Mouse (Mus musculus): Measurements from ENCODE around the gene Arap2. TPM values are rescaled to one million over a fixed set of nuclear protein-coding genes. Genes with fewer than 3 reads are reported as not detected.

Arap2 gene
- polyA plus RNA-seq, 1 experiment from 2014 or later: 2.1 TPM

- no peaks in the 10 kb centered on the region for H3K27me3 ChIP-seq
- no peak overlapping the region for H3K4me3 ChIP-seq (replicated peaks)
- no peaks in the 10 kb centered on the region for H3K36me3 ChIP-seq (replicated peaks)
- no peaks in the 10 kb centered on the region for H3K4me1 ChIP-seq
- WGBS: 82% methylated on average over 4 of the region's 4 CpGs
- no peak overlapping the region for H3K27ac ChIP-seq
- H3K9me3 ChIP-seq: no peaks in the 10 kb centered on the region
- no peak overlapping the region for H3K4me2 ChIP-seq
- H3K9ac ChIP-seq: no peak overlapping the region
- no peak for ATAC-seq (ENCODE audit: low FRiP score)
These were observed 101.1 kb downstream of the Arap2 start for GRCm38 (mm10) chr5:62664847-62665246.

DNA sequence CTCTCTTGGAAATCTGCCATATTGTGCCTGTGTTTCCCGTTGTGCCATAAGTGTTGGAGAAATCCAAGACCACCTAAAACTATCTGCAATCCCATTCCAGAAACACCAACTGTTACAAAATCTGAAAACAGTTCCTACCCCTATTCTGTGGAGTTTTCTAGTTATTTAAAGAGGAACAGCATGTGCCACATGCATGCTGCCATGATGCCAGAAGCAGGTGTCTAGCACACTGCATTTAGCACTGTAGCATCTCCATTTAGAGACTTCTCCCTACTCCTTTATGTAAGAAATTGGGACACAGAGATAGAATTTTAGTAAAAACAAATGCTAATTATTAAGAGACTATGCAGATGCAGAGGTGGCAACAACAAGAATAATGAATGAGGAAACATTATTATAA, 102.8 kb downstream of the Arap2 start:
- no peaks in the 10 kb centered on the region for H3K4me1 ChIP-seq
- no peak overlapping the region for H3K4me3 ChIP-seq (replicated peaks)
- H3K9me3 ChIP-seq: no peaks in the 10 kb centered on the region
- 85% methylated on average over 1 of the region's 1 CpGs for whole genome bisulfite sequencing
- ATAC-seq (ENCODE audit: low FRiP score): no peak
- H3K36me3 ChIP-seq (replicated peaks): no peaks in the 10 kb centered on the region
- H3K4me2 ChIP-seq: no peak overlapping the region
- no peaks in the 10 kb centered on the region for H3K27me3 ChIP-seq
- no peak overlapping the region for H3K9ac ChIP-seq
- no peak overlapping the region for H3K27ac ChIP-seq

DNA sequence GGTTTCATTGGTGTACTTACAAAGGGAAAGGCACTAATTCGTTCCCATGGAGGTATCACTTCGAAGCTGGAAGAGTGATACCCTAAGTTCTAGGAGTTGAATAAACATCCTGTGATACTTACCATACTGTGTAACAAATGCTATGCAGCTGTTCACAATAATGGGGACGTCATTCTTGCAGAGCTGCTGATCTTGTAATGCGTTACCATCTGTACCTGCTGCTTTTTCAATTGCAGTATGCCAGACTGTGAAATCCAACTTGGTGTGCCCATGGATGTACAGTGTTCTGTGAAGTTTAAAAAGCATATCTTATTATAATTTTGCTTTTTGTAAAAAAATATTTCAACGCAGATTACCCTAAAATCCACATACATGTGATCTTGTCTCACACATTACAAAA, 112.0 kb downstream of the Arap2 start:
- no peak overlapping the region for H3K4me2 ChIP-seq
- WGBS: 78% methylated on average over 5 of the region's 5 CpGs
- no peaks in the 10 kb centered on the region for H3K27me3 ChIP-seq
- H3K27ac ChIP-seq: no peak overlapping the region
- no peak overlapping the region for H3K9ac ChIP-seq
- H3K9me3 ChIP-seq: no peaks in the 10 kb centered on the region
- H3K4me1 ChIP-seq: no peaks in the 10 kb centered on the region
- no peak for ATAC-seq (ENCODE audit: low FRiP score)
- H3K36me3 ChIP-seq (replicated peaks): no peaks in the 10 kb centered on the region
- no peak overlapping the region for H3K4me3 ChIP-seq (replicated peaks)

- WGBS: 82% methylated on average over 4 of the region's 4 CpGs
These were observed 123.6 kb downstream of the Arap2 start for GRCm38 (mm10) chr5:62642330-62642729.

DNA sequence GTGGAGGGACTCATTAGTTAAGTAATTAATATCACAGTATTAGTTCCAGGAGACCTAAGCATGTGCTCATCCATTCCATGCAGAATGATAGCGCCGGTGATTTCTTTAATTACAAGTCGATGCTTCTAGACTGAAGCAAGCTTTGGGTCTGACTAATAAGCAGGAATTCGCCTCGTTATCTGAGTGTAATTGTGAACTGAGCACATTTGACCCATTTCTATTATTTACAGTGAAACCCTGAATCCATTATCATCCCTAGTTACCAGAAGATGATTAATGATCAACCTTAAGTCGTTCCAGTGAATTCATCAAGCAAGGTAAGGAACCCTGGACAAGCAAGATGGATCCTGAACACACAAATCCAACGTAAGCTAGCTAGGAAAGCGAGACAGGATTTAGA, 125.5 kb downstream of the Arap2 start:
- no peaks in the 10 kb centered on the region for H3K27me3 ChIP-seq

More at GRCm38 (mm10) chr5:62642330-62642729, 123.6 kb downstream of the Arap2 start:
- H3K9me3 ChIP-seq: no peaks in the 10 kb centered on the region
- ATAC-seq (ENCODE audit: low FRiP score): no peak
- no peaks in the 10 kb centered on the region for H3K27me3 ChIP-seq
- H3K4me2 ChIP-seq: no peak overlapping the region
- no peaks in the 10 kb centered on the region for H3K36me3 ChIP-seq (replicated peaks)
- H3K9ac ChIP-seq: no peak overlapping the region
- H3K4me3 ChIP-seq (replicated peaks): no peak overlapping the region
- H3K4me1 ChIP-seq: no peaks in the 10 kb centered on the region
- H3K27ac ChIP-seq: no peak overlapping the region

DNA sequence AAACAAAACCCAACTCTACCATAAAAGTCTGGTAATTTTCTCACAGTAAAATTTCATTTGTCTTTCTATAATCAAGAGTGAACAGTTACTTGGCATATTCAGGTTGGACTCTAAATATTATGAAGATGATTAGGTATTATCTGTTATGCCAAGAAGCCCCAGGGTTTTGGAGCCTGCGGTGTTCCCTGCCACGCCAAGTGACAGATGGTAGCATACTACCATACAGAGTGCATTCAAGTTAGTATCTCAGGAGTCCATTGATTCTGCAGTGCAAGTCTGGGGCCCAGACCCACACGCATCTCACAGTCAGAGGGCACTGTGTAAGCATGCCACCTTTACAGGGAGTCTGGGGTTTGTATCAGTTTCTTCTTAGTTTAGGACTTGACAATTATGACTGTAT, 129.6 kb downstream of the Arap2 start:
- H3K27me3 ChIP-seq: no peaks in the 10 kb centered on the region
- H3K9me3 ChIP-seq: no peaks in the 10 kb centered on the region
- H3K4me3 ChIP-seq (replicated peaks): no peak overlapping the region
- H3K4me1 ChIP-seq: no peaks in the 10 kb centered on the region
- H3K4me2 ChIP-seq: no peak overlapping the region
- ATAC-seq (ENCODE audit: low FRiP score): no peak
- H3K27ac ChIP-seq: no peak overlapping the region
- no peaks in the 10 kb centered on the region for H3K36me3 ChIP-seq (replicated peaks)
- H3K9ac ChIP-seq: no peak overlapping the region
- 84% methylated on average over 3 of the region's 3 CpGs for WGBS

More for the DNA sequence above, 125.5 kb downstream of the Arap2 start:
- H3K4me1 ChIP-seq: no peaks in the 10 kb centered on the region
- H3K27ac ChIP-seq: no peak overlapping the region
- no peak overlapping the region for H3K4me3 ChIP-seq (replicated peaks)
- H3K9ac ChIP-seq: no peak overlapping the region
- no peaks in the 10 kb centered on the region for H3K9me3 ChIP-seq
- WGBS: 52% methylated on average over 8 of the region's 8 CpGs
- H3K36me3 ChIP-seq (replicated peaks): no peaks in the 10 kb centered on the region
- H3K4me2 ChIP-seq: no peak overlapping the region
- no peak for ATAC-seq (ENCODE audit: low FRiP score)

DNA sequence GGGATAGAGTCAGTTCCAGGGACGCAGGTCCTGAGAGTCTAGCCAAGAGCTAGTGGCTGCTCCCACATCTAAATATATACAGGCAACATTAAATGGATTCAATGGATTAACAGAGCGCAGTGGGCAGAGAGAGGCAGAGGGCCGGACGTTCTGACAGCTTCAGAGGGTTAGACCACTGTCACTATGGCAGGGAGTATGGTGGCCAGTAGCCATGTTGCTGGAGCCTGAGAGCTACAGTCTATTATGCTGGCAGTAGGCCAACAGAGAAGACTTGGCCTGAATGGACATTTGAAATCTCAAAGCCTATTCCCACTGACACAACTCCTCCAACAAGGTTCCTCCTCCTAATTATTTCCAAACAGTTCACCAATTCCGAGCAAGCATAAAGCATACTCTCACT, 137.1 kb downstream of the Arap2 start:
- no peak overlapping the region for H3K9ac ChIP-seq
- H3K27ac ChIP-seq: no peak overlapping the region
- no peak for ATAC-seq (ENCODE audit: low FRiP score)
- H3K27me3 ChIP-seq: no peaks in the 10 kb centered on the region
- H3K4me2 ChIP-seq: no peak overlapping the region
- H3K36me3 ChIP-seq (replicated peaks): no peaks in the 10 kb centered on the region
- WGBS: 89% methylated on average over 5 of the region's 5 CpGs
- no peaks in the 10 kb centered on the region for H3K4me1 ChIP-seq
- no peak overlapping the region for H3K4me3 ChIP-seq (replicated peaks)
- no peaks in the 10 kb centered on the region for H3K9me3 ChIP-seq

DNA sequence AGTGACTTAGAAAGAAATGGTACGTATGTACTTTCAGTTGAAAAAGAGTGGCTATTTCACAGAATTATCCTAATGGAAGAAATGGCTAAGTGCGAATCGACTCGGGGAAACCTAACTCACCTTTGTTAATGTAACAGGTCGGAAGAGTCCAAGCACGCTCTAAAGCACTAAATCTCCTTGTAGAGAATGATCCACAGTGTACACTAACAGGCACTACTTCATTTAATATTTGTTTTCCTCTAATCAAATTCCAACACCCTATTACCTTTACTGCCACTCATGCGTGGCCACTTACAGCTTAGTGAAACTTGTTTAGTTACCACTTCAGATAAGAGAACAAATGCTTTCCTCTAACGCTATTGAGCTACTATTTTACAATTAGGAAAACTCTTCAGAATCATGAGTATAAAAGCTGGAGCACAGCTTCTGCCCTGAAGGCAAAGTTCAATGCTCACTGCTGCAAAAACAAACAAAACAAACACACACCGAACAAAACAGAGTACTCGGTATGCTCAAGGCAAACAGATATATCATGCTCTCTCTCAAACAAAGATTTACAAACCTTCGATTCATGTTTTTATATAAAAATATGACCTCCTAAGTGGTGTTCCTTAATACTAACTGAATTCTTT, 143.0 kb downstream of the Arap2 start:
- ATAC-seq (ENCODE audit: low FRiP score): no peak
- Histone ChIP-seq H3K9me3 (no peaks in the 10 kb centered on the region), H3K27ac (no peak overlapping the region), H3K4me1 (no peaks in the 10 kb centered on the region), H3K36me3 (replicated peaks) (no peaks in the 10 kb centered on the region), H3K9ac (no peak overlapping the region), H3K4me2 (no peak overlapping the region), H3K4me3 (replicated peaks) (no peak overlapping the region), H3K27me3 (no peaks in the 10 kb centered on the region)
- WGBS: 91% methylated on average over 11 of the region's 11 CpGs

DNA sequence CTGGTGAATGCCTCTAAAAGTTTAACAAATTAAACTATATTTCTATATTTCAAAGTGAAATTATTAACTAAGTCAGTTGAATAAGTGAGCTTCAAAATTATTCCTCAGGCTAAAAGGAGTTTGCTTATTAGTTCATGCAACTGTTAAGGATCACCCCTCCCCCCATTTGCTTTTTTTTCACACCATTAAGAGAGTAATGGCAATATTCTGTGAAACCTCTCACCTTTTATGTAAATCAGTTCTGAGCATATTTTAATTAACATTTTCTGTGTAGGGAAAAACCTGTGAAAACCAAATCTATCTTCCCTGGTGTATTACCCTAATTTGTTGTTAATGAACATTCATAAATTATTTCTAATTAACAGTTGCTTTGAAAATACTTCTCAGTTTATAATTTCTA, 147.7 kb downstream of the Arap2 start:
- no peak for ATAC-seq (ENCODE audit: low FRiP score)
- H3K9me3 ChIP-seq: no peaks in the 10 kb centered on the region
- no peaks in the 10 kb centered on the region for H3K27me3 ChIP-seq
- H3K4me1 ChIP-seq: no peaks in the 10 kb centered on the region
- H3K4me2 ChIP-seq: no peak overlapping the region
- H3K9ac ChIP-seq: no peak overlapping the region
- H3K4me3 ChIP-seq (replicated peaks): no peak overlapping the region
- no peaks in the 10 kb centered on the region for H3K36me3 ChIP-seq (replicated peaks)
- no peak overlapping the region for H3K27ac ChIP-seq

GRCm38 (mm10) chr5:62611990-62612389, 154.0 kb downstream of the Arap2 start:
- H3K4me3 ChIP-seq (replicated peaks): no peak overlapping the region
- H3K9me3 ChIP-seq: no peaks in the 10 kb centered on the region
- no peaks in the 10 kb centered on the region for H3K27me3 ChIP-seq
- H3K36me3 ChIP-seq (replicated peaks): no peaks in the 10 kb centered on the region
- no peaks in the 10 kb centered on the region for H3K4me1 ChIP-seq
- H3K9ac ChIP-seq: no peak overlapping the region
- WGBS: 79% methylated on average over 3 of the region's 3 CpGs
- H3K4me2 ChIP-seq: no peak overlapping the region
- no peak for ATAC-seq (ENCODE audit: low FRiP score)
- H3K27ac ChIP-seq: no peak overlapping the region

GRCm38 (mm10) chr5:62587348-62587747, 178.6 kb downstream of the Arap2 start:
- Histone ChIP-seq H3K4me3 (replicated peaks) (no peak overlapping the region), H3K27me3 (no peaks in the 10 kb centered on the region), H3K4me1 (0 out of 2 replicates have a peak, but pooled peaks cover 4% of the 10 kb centered on the region), H3K4me2 (no peak overlapping the region), H3K9ac (no peak overlapping the region), H3K9me3 (no peaks in the 10 kb centered on the region), H3K27ac (no peak overlapping the region), H3K36me3 (replicated peaks) (no peaks in the 10 kb centered on the region)
- no peak for ATAC-seq (ENCODE audit: low FRiP score)
- 75% methylated on average over 1 of the region's 1 CpGs for WGBS

- Histone ChIP-seq H3K27ac (no peak overlapping the region), H3K9ac (no peak overlapping the region), H3K4me3 (replicated peaks) (no peak overlapping the region), H3K4me2 (no peak overlapping the region), H3K9me3 (no peaks in the 10 kb centered on the region), H3K36me3 (replicated peaks) (no peaks in the 10 kb centered on the region), H3K4me1 (0 out of 2 replicates have a peak, but pooled peaks cover 4% of the 10 kb centered on the region), H3K27me3 (no peaks in the 10 kb centered on the region)
- 27% methylated on average over 2 of the region's 2 CpGs for WGBS
- peak; percentile 60; the same call in 1 of the 2 replicates for ATAC-seq (ENCODE audit: low FRiP score)
These were observed 183.3 kb downstream of the Arap2 start for GRCm38 (mm10) chr5:62582643-62583042.

GRCm38 (mm10) chr5:62581699-62582098, 184.3 kb downstream of the Arap2 start:
- peak; percentile 68; the same call in 1 of the 2 replicates for ATAC-seq (ENCODE audit: low FRiP score)
- WGBS: 35% methylated on average over 3 of the region's 3 CpGs
- no peaks in the 10 kb centered on the region for H3K27me3 ChIP-seq
- H3K36me3 ChIP-seq (replicated peaks): no peaks in the 10 kb centered on the region
- H3K4me1 ChIP-seq: 0 out of 2 replicates have a peak, but pooled peaks cover 4% of the 10 kb centered on the region
- H3K9ac ChIP-seq: no peak overlapping the region
- no peak overlapping the region for H3K4me2 ChIP-seq
- H3K9me3 ChIP-seq: no peaks in the 10 kb centered on the region
- H3K27ac ChIP-seq: no peak overlapping the region
- H3K4me3 ChIP-seq (replicated peaks): no peak overlapping the region
